Mouse (Mus musculus) ES-E14 (cell line): ENCODE data around the gene Madcam1. TPM values are rescaled to one million over a fixed set of nuclear protein-coding genes. Genes with fewer than 3 reads are reported as not detected.

Experiments used
- DNase-seq: peaks from one replicate; pipeline ENCODE4 v3.0.0-alpha.2; 2013; ENCODE audit warnings: low read depth, low spot score
- H3K27ac ChIP-seq: 2 replicates; pipeline ENCODE4 v1.5.1; 2012; ENCODE audit warnings: low read depth, mild to moderate bottlenecking, low read length, moderate library complexity, mixed read lengths; ENCODE audit not compliant: poor library complexity, insufficient read depth, severe bottlenecking
- H3K36me3 ChIP-seq: 2 replicates; pipeline ENCODE4 v1.6.1; 2012; ENCODE audit warnings: mild to moderate bottlenecking, low read length, moderate library complexity, mixed read lengths; ENCODE audit not compliant: control insufficient read depth, poor library complexity, insufficient read depth, severe bottlenecking
- H3K4me1 ChIP-seq, 2 experiments: fragments of 150-350 bp in 1 of 2; sonication (generic) in 1 of 2; 2 replicates each; pipeline ENCODE4 v1.6.1; 2012; ENCODE audit warnings: low read length in 2 of 2, mild to moderate bottlenecking in 1 of 2, mixed read lengths in 1 of 2; ENCODE audit not compliant: control insufficient read depth in 2 of 2, insufficient read depth in 2 of 2, poor library complexity in 1 of 2
- H3K4me3 ChIP-seq, 2 experiments: fragments of 150-350 bp in 1 of 2; sonication (generic) in 1 of 2; 2 replicates each; pipeline ENCODE4 v1.5.1; 2012; ENCODE audit warnings: low read length in 2 of 2, low read depth in 1 of 2, mild to moderate bottlenecking in 1 of 2, mixed read lengths in 1 of 2; ENCODE audit not compliant: insufficient read depth in 1 of 2, poor library complexity in 1 of 2, severe bottlenecking in 1 of 2
- H3K9ac ChIP-seq: 2 replicates; pipeline ENCODE4 v1.6.1; 2012; ENCODE audit warnings: low read depth, mild to moderate bottlenecking, low read length, mixed read lengths; ENCODE audit not compliant: poor library complexity, insufficient read depth, severe bottlenecking
- H3K9me3 ChIP-seq: fragments of 150-350 bp; sonication (generic); 2 replicates; pipeline ENCODE4 v1.6.1; 2012; ENCODE audit warnings: low read depth, mild to moderate bottlenecking, low read length; ENCODE audit not compliant: control insufficient read depth, insufficient read depth
- CHD2 ChIP-seq: IDR thresholded peaks from 2 replicates; pipeline ENCODE4 v1.6.1; 2014; ENCODE audit warnings: mild to moderate bottlenecking, low read depth, low read length, inconsistent platforms
- HCFC1 ChIP-seq: IDR thresholded peaks from 2 replicates; pipeline ENCODE4 v1.6.1; 2012; ENCODE audit warnings: low read length, inconsistent platforms, borderline replicate concordance; ENCODE audit not compliant: insufficient read depth
- MAFK ChIP-seq: IDR thresholded peaks from 2 replicates; pipeline ENCODE4 v1.6.1; 2014; ENCODE audit warnings: mild to moderate bottlenecking, low read depth, low read length, inconsistent platforms; ENCODE audit not compliant: insufficient read depth
- ZC3H11A ChIP-seq: IDR thresholded peaks from 2 replicates; pipeline ENCODE4 v1.6.1; 2012; ENCODE audit warnings: low read depth, mild to moderate bottlenecking, inconsistent platforms, low read length, borderline replicate concordance
- ZNF384 ChIP-seq: IDR thresholded peaks from 2 replicates; pipeline ENCODE4 v1.6.1; 2012; ENCODE audit warnings: low read depth, low read length, inconsistent platforms
- in situ Hi-C, 2 experiments: fragments of 600-800 bp; cut with MboI; formaldehyde crosslinking; loops; one replicate each; pipeline ENCODE4 v1.15.1; 2025; ENCODE audit warnings: low sequenced_read_pairs in 2 of 2, inconsistent platforms in 1 of 2; ENCODE audit not compliant: unreplicated experiment in 2 of 2
- total RNA-seq: library from RNA; depleted of rRNA; stranded (reverse); fragments of 300-350 nt; gene quantifications from 2 replicates; pipeline ENCODE4 v1.2.3, GENCODE M21; 2012

Madcam1 gene
- total RNA-seq, 1 experiment, result 2.7 TPM

GRCm38 (mm10) chr10:79696129-79696651 lies 31.8 kb downstream of the Madcam1 start:
- peaks cover 0 to 9% of the 10 kb centered on the region in 2 experiments; a peak in 1 of 4 replicates for H3K4me1 ChIP-seq
- in situ Hi-C loops, result no loop called here
- no peak overlapping the region for H3K9ac ChIP-seq
- H3K4me3 ChIP-seq, result no peak overlapping the region
- H3K27ac ChIP-seq, result no peak overlapping the region
- TF ChIP-seq MAFK, result no peak
- no peak for TF ChIP-seq CHD2
- no peak for TF ChIP-seq ZNF384
- TF ChIP-seq HCFC1, result no peak
- TF ChIP-seq ZC3H11A, result no peak
- no peak for DNase-seq
- no peaks in the 10 kb centered on the region for H3K36me3 ChIP-seq
- no peaks in the 10 kb centered on the region for H3K9me3 ChIP-seq

DNA sequence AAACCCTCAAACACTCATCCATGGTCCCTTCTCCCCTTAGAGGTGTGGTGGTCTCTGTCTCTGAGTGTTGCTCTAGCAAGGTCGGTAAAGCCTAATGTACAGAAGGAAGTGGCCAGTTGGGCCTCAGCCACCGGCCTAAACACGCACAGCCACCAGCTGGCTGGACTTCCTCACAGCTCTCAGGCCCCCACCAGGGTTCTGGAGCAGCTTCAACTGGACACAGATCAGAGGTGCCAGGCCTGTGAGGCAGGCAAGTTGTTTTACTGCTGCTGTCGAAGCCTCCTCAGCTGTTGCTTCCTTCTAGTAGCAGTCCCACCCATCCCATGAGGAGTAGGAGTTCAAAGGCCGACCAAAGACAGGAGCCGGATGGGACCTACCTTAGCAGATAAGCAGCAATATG lies 33.6 kb downstream of the Madcam1 start:
- in situ Hi-C loops, result no loop called here

GRCm38 (mm10) chr10:79698459-79698858 lies 34.1 kb downstream of the Madcam1 start:
- Histone ChIP-seq H3K4me3 (no peak overlapping the region), H3K36me3 (no peaks in the 10 kb centered on the region), H3K27ac (no peak overlapping the region), H3K9ac (no peak overlapping the region), H3K4me1 (peaks cover 0 to 9% of the 10 kb centered on the region in 2 experiments; a peak in 1 of 4 replicates), H3K9me3 (no peaks in the 10 kb centered on the region)
- in situ Hi-C loops, result no loop called here
- TF ChIP-seq ZC3H11A (no peak), MAFK (no peak), HCFC1 (no peak), CHD2 (no peak), ZNF384 (no peak)
- DNase-seq, result no peak

More for the DNA sequence above, 33.6 kb downstream of the Madcam1 start:
- Histone ChIP-seq H3K4me3 (no peak overlapping the region), H3K36me3 (no peaks in the 10 kb centered on the region), H3K9ac (no peak overlapping the region), H3K4me1 (peaks cover 0 to 9% of the 10 kb centered on the region in 2 experiments; a peak in 1 of 4 replicates), H3K9me3 (no peaks in the 10 kb centered on the region), H3K27ac (no peak overlapping the region; the same call in 1 of the 2 replicates)
- DNase-seq, result no peak
- TF ChIP-seq ZNF384 (no peak), ZC3H11A (no peak), CHD2 (no peak), MAFK (no peak), HCFC1 (no peak)

DNA sequence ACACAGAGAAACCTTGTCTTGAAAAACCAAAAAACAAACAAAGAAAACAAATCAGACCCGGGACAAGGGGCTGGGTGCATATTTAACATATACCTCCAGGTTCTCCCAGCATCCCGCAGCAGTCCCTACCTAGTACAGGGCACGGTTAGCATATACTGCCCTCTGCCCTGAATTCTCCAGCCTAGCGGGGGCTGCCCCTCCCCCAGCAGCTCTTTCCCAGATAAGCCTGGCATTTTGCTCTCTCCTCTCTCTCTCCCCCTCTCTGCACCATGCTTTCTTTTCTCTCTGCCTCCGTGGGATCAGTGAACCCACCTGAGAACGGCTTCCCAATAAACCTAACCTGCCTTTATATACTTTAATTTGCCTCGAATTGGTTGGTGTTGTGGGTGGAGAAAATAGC lies 36.3 kb downstream of the Madcam1 start:
- 0 out of 2 replicates have a peak, but pooled peaks cover 2% of the 10 kb centered on the region for H3K36me3 ChIP-seq
- no peak overlapping the region for H3K9ac ChIP-seq
- in situ Hi-C loops, result no loop called here
- H3K4me1 ChIP-seq, result peaks cover 2 to 8% of the 10 kb centered on the region in 2 experiments; a peak in 1 of 4 replicates
- no peak for DNase-seq
- TF ChIP-seq ZNF384 (no peak), HCFC1 (no peak), ZC3H11A (no peak), CHD2 (no peak)
- H3K9me3 ChIP-seq, result no peaks in the 10 kb centered on the region
- no peak overlapping the region for H3K27ac ChIP-seq
- H3K4me3 ChIP-seq, result no peak overlapping the region
